Mouse (Mus musculus) mature B cell (primary cell): ENCODE data around the gene Akr1b10.
"Not testable (repeated sequence)": the region's sequence is repeated elsewhere in the genome, so short reads cannot be mapped to it uniquely, and the experiment has no call there.

Source experiments
- in situ Hi-C: fragments of 300-500 bp; cut with MboI; formaldehyde crosslinking; loops from 2 replicates; pipeline ENCODE4 v1.14.3; 2019

Gene Akr1b10

GRCm38 (mm10) chr6:34371700-34372351, 12.2 kb upstream of the Akr1b10 start:
- in situ Hi-C loops = no loop called here

DNA sequence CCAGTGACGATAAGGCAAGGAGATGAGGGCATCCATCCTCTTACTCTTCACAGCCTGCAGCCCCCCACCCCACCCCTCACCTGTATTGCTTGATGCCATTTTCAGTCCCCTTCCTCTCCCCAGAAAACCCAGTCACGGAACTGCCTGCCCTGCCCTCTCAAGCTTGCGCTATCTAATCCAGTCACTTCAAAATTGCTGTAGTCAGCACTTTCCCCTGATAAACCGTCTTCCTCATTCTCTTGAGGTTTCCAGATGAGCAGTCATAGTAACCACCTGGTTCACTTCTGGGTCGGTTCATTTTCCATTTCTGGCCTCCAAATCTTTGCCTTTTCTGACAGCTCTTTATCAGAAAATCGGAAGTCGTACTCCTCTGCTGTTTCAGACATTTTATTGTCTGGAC, 10.2 kb upstream of the Akr1b10 start:
- in situ Hi-C loops = no loop called here

GRCm38 (mm10) chr6:34375888-34376287, 8.1 kb upstream of the Akr1b10 start:
- in situ Hi-C loops = not testable (repeated sequence)

DNA sequence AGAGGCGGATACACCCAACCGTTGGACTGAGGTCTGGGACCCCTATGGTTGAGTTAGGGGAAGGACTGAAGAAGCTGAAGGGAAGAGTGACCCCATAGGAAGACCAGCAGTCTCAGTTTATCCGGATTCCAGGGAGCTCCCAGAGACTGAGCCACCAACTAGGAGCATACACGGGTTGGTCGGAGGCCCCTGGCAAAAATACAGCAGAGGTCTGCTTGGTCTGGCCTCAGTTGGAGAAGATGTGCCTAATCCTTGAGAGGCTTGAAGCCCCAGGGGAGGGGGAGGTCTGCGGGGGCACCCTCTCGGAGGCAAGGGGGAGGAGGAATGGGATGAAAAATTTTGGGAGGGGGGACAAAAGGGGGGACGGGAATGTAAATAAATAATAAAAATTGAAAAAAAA, 617 bp upstream of the Akr1b10 start:
- in situ Hi-C loops = no loop called here

DNA sequence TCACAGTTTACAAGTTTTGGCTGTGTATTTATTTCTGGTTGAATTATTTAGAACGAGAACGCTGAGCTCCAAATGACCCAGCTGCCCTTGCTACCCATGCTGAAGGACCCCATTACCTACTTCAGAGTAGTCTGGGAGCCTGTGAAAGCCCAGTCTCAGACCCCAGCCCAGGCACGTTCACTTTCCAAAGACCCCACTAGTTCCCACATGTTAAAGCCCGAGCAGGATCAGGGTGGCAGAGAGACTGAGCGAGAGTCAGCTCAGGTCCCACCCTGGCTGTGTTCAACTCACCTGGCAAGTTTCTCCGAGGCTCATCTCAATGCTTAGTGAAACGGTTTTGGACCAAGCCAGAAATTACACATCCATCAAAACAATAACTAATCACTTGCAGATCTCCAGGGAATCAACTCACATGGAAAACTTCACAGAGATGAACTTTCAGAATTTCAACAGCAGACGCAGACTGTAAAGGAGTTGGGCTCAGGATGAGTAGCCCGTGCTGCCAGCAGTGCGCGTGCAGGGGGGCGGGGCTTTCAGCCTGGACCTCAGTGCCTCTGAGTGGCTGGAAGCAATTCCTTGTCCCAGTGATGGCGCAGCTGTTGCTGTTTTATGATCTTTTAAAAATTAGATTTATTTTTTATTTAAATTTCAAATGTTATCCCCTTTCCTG, 818 bp downstream of the Akr1b10 start:
- in situ Hi-C loops = no loop called here

DNA sequence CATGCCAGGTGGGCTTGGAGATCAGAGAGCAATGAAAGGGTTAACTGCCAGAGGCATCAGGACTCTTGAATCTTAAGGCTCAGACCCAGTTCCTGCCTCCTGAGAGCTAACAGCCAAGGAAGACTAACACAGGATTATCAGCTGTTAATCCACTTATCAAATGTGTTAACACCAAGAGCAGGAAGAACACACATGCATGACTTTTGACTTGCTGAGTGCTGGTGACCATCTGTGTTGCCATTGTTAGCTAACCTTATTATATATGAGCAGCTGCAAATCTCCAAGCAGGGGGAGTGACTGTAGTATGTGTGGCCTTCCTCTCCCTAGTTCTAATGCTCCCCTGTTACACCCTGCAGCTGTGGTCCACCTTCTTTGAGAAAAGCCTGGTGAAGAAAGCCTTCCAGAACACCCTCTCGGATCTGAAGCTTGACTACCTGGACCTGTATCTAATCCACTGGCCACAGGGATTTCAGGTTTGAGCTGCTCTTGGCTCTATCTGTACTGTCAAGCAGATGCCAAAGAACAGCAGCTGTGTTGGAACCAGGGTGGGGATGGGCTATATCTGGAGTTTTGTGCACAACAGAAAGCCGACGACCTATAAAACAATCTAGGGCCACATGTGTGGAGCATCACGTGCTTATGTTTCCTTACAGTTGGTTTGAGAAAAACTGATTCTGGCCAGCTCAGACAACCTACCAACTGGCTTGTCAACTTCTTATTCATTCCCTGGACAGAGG, 4.6 kb downstream of the Akr1b10 start:
- in situ Hi-C loops = no loop called here

DNA sequence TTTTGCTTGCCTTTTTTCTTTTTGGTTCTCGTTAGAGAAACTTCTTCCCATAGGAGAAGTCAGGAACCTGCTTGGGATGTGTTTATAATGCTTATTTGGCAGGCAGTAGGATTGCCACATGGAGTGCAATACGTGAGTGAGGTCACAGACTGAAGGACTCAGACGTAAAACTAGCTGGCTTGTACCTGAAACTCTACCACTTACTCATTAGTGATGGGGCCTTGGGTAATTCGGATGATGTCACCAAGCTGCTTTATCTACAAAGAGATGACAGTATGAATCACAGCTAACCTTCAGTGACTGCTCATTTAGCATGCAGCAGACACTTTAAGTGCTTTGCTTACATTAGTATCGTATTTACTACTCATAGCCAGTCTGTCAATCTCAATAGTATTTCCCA, 11.9 kb downstream of the Akr1b10 start:
- in situ Hi-C loops = no loop called here

DNA sequence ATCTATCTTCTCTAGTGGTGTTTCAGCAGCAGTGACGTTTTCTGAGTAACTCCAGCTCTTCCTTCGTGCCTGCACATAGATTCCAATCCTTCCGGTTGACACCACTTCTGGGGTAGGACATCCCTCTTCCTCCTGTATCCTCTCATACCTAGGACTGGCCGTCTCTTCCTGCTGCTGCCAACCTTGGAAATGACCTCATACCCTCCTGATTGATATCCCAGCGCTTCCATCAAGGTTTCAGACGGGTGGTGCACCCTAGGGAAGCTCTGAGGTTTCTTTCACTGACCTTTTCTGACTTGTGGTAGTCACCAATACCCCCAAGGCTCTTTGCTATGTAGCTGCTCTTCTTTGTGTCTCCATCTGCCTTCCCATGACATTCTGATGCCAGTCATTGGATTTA, 14.4 kb downstream of the Akr1b10 start:
- in situ Hi-C loops = no loop called here

DNA sequence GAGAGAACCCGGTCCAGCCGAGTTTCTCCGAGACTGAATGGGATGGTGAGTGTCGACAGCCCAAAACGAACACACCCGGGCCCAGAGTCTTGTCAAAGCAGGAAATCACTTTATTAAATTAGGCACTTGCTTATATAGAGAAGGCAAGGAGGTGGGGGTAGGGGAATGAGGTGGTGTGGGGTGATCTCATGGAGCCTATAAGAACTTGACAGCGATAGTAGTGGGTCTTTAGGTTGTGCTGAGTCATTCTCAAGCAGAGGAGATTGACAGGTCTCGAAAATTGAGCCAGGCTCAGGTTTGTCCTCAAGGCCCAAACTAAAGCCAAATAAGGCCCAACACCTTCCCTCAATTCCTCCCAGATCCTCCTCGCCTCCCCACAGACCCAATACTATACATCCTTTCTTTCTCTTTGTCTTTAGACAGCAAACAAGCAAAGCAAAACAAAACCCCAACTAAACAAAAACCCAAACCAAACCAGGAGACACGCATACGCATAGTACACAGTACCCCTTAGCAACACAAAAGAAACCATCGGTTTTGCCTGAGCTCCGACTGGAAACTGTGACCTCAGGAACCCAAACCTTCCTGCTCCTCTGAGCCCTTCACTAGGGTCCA, 15.7 kb downstream of the Akr1b10 start:
- in situ Hi-C loops = no loop called here

DNA sequence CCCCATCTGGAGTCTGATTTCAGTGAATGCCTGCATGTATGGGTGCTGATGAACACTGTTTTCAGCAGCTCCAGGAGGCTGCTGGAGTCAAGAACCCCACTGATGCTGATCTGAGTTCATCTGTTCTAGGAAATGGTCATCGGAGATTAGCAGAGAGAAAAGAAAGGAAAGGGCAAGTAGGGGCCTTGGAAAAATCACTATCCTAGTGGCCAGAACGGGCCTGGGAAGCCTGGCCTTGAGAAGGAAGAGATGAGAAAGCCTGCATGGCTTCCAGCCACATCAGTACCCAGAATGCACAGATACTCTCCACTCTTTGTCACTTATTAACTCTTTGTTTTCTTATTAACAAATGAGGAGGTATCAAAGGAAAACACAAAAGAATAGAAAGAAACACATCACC, 16.7 kb downstream of the Akr1b10 start:
- in situ Hi-C loops = no loop called here

GRCm38 (mm10) chr6:34406746-34407145, 22.7 kb downstream of the Akr1b10 start:
- in situ Hi-C loops = no loop called here

DNA sequence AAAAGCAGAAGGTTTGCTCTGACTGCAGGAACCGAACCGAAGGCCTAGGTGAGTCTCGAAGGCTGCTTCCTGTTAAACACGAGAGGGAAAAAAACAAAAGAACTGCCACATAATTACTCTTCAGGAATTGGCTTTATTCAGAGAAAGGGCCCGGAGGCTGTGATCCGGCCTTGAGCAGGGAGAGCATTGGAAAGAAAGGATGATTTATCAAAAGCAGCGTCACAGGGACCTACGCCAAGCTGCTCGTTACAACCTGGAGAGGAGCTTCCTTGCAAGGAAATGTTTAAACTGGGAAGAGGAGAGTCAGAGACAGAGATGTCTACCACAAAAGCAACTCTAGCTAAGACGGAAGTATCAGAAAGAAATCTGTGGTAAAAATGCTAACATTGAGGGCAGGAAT, 23.4 kb downstream of the Akr1b10 start:
- in situ Hi-C loops = no loop called here

- in situ Hi-C loops = no loop called here
These were observed 28.0 kb downstream of the Akr1b10 start, which contains the start of gene Akr1b7 for GRCm38 (mm10) chr6:34412023-34412422. Akr1b7 (plus strand) TSS chr6:34412334.

GRCm38 (mm10) chr6:34412688-34413087, 28.7 kb downstream of the Akr1b10 start:
- in situ Hi-C loops = no loop called here

DNA sequence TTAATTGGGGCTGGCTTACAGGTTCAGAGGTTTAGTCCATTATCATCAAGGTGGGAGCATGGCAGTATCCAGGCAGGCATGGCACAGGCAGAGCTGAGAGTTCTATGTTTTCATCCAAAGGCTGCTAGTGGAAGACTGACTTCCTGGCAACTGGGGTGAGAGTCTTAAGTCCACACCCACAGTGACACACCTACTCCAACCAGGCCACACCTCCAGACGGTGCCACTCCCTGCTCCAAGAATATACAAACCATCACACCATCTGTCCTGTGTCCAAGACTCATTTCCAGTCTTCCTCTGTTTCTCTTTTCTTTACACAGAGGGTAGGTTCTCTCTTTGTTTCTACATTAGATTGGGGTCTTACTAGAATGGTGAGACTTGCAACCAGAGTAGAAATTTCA, 29.4 kb downstream of the Akr1b10 start:
- in situ Hi-C loops = not testable (repeated sequence)

DNA sequence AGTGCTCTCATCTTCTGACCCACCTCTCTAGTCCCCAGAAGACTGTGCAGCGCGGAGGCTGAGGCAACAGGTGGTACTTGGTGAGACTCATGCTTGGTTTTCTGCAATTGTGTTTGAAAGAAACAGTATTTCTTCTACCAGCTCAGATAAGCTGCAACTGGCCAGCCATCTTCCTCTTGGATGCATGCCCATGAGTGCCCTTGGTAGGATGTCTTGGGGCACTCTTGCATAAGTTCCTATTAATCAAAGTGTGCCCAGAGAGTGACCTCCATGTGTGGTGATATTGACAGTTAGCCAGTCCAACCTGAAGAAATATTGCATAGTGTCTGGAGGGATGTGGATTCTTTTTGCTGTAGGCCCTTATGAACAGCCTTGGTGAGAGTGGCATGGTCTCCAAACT, 32.5 kb downstream of the Akr1b10 start:
- in situ Hi-C loops = no loop called here

GRCm38 (mm10) chr6:34419071-34419470, 35.1 kb downstream of the Akr1b10 start:
- in situ Hi-C loops = no loop called here

GRCm38 (mm10) chr6:34439006-34439405, 55.0 kb downstream of the Akr1b10 start:
- in situ Hi-C loops = no loop called here

GRCm38 (mm10) chr6:34441556-34442257, 57.7 kb downstream of the Akr1b10 start:
- in situ Hi-C loops = no loop called here

DNA sequence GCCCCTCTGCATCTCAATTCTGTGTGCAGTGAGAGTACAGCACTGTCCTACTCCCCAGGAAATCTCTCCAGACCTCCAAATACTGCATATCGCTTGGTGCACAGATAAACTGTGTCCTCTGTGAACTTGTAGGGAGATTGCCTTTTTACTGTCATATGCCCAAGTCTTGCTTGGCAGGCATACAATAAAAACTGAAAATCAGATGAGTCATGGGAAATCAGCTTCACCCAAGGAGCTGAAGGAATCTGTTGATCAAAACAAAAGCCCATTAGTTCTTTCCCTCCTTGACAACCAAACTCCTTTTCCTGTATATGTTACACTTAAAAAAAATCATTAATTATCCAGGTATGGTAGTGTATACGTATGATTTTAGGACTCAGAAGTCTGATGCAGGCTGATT, 59.8 kb downstream of the Akr1b10 start:
- in situ Hi-C loops = no loop called here
